Mouse (Mus musculus) small intestine, adult 2 months (tissue): Measurements from ENCODE around the gene Bpnt1.

ENCODE experiments used
- CTCF ChIP-seq: fragments of 200-500 bp; IDR thresholded peaks from 2 replicates; pipeline ENCODE4 v1.5.1; 2012; ENCODE audit warnings: low read depth, mild to moderate bottlenecking, control low read depth, inconsistent platforms, low read length, moderate library complexity, mixed read lengths; ENCODE audit not compliant: insufficient replicate concordance, insufficient read length; ENCODE audit errors: extremely low read depth
- POLR2A ChIP-seq: fragments of 200-500 bp; IDR thresholded peaks from 2 replicates; pipeline ENCODE4 v1.6.1; 2012; ENCODE audit warnings: low read depth, mild to moderate bottlenecking, control low read depth, inconsistent platforms, low read length, moderate library complexity

DNA sequence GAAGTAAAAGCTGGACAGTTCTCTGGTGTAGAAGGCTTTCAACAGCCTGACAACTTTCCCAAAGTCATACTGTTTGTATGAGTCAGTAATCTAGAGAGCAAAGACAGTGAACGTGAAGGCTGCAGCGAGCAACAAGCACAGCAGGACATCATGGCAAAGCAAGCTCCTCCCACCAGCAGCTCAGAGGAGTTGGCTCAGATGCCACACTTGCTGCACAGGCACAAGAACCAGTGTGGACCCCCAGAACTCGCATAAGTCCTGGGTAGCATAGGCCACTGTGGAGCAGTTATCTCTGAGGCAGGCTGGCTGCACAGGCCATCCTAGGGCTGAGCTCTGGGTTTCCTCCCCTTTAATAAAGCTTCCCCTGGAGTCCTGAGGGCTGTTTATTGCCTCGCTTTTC lies 40.6 kb upstream of the Bpnt1 start:
- no peak for TF ChIP-seq CTCF
- no peak for TF ChIP-seq POLR2A
